Mouse (Mus musculus): Measurements from ENCODE around the gene Klhl23.

DNA sequence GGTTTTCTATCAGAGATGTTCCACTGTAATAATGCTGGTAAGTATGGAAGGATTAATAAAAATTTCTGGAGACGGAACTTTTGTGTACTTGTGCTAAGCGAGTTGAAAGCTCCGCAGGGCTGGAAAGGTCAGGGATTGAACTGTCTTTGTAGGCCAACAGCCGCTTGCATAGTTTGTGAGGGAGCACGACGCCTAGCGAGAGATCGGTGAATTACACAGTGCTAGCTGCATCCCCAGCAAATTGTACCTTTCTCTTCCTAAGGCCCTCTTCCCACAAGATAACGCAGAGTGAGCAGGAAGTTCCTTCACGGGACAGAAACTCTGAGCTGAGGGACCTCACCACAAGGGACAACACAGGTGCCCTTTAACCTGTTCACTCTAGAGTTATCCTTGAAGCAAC is 31.5 kb upstream of the Klhl23 start:
- TF ChIP-seq CTCF (IDR thresholded peaks at IDR 0.05; ENCODE audit: low read depth) (peak; percentile 96), EP300 (IDR thresholded peaks at IDR 0.05; ENCODE audit: low read depth) (0 out of 2 replicates have a peak, but pooled peaks have one; percentile 18)

Data from liver, postnatal 0 days (tissue).